Mouse (Mus musculus): ENCODE measurements around the gene Zfp976. TPM values are rescaled to one million over a fixed set of nuclear protein-coding genes. Genes with fewer than 3 reads are reported as not detected.
"Not testable (repeated sequence)": the region's sequence is repeated elsewhere in the genome, so short reads cannot be mapped to it uniquely, and the experiment has no call there.

Zfp976 gene
- under 1 TPM; 0.64 to 0.67 TPM for total RNA-seq (2021)
- long read RNA-seq, experiment 1 = 0 reads
- long read RNA-seq, experiment 2 = 0 reads

- peak; percentile 32 for DNase-seq
These were observed at the start of gene Zfp976 for GRCm38 (mm10) chr7:42642152-42643115. Zfp976 (minus strand) TSS chr7:42642588.

- not testable (repeated sequence) for DNase-seq
These were observed 37.7 kb upstream of the Zfp976 start for GRCm38 (mm10) chr7:42680081-42680480.

- not testable (repeated sequence) for DNase-seq
These were observed 37.3 kb upstream of the Zfp976 start for GRCm38 (mm10) chr7:42679646-42680045.

GRCm38 (mm10) chr7:42660140-42660539 is 17.8 kb upstream of the Zfp976 start:
- DNase-seq = not testable (repeated sequence)

GRCm38 (mm10) chr7:42655211-42655610 is 12.8 kb upstream of the Zfp976 start:
- not testable (repeated sequence) for DNase-seq

- DNase-seq = not testable (repeated sequence)
These were observed 782 bp upstream of the Zfp976 start for GRCm38 (mm10) chr7:42643120-42643620.

- DNase-seq = not testable (repeated sequence)
These were observed 11.4 kb downstream of the Zfp976 start for GRCm38 (mm10) chr7:42631031-42631430.

- DNase-seq = not testable (repeated sequence)
These were observed 46.7 kb downstream of the Zfp976 start for GRCm38 (mm10) chr7:42595666-42596065.

GRCm38 (mm10) chr7:42592413-42592812 is 50.0 kb downstream of the Zfp976 start, which contains the start of gene Zfp977:
Zfp977 (minus strand) TSS chr7:42592547.
- DNase-seq = not testable (repeated sequence)

GRCm38 (mm10) chr7:42591311-42591710 is 51.1 kb downstream of the Zfp976 start:
- DNase-seq = not testable (repeated sequence)

GRCm38 (mm10) chr7:42578488-42578887 is 63.9 kb downstream of the Zfp976 start, which contains the start of gene Gm21028:
Gm21028 (minus strand) TSS chr7:42578588.
- no peak for DNase-seq

Small RNA genes within 50 kb of the gene (microRNA-seq; reads per million reads assigned to microRNA genes)
- gene Gm24938 (ENCODE audit: borderline replicate concordance in 2 of 2) = 0 reads per million in 2 experiments

Other genes with a start within 250 kb of the Zfp976 start
- not detected for gene 4933421I07Rik, start 194.5 kb downstream of the Zfp976 start, total RNA-seq (2021)
- 1 to 10 TPM; 4.7 to 6.1 TPM for gene Zfp141, start 136.8 kb downstream of the Zfp976 start, total RNA-seq (2021)
- not detected for gene Gm21028, start 64.0 kb downstream of the Zfp976 start, total RNA-seq (2021)
- not detected for gene Zfp977, start 50.0 kb downstream of the Zfp976 start, total RNA-seq (2021)
- gene Zfp975, start 50.2 kb upstream of the Zfp976 start, total RNA-seq (2021) = 1 to 10 TPM; 3.3 to 3.7 TPM
- not detected for gene Gm17067, start 84.4 kb upstream of the Zfp976 start, total RNA-seq (2021)
- gene Vmn2r62, start 150.9 kb upstream of the Zfp976 start, total RNA-seq (2021) = not detected
- not detected for gene Gm2381, start 224.6 kb upstream of the Zfp976 start, total RNA-seq (2021)

Data from gastrocnemius, postnatal 25 days (tissue).